Mouse (Mus musculus) cerebellum, adult 2 months (tissue): ENCODE measurements around the gene Olfr522.

ENCODE experiments used
- CTCF ChIP-seq: fragments of 200-500 bp; IDR thresholded peaks from 2 replicates; pipeline ENCODE4 v1.5.1; 2011; ENCODE audit warnings: low read depth, mild to moderate bottlenecking, control low read depth, low read length, moderate library complexity, borderline replicate concordance; ENCODE audit not compliant: insufficient read depth
- POLR2A ChIP-seq: fragments of 200-500 bp; IDR thresholded peaks from 2 replicates; pipeline ENCODE4 v1.6.1; 2011; ENCODE audit warnings: low read length, control low read depth, borderline replicate concordance; ENCODE audit not compliant: insufficient read depth

DNA sequence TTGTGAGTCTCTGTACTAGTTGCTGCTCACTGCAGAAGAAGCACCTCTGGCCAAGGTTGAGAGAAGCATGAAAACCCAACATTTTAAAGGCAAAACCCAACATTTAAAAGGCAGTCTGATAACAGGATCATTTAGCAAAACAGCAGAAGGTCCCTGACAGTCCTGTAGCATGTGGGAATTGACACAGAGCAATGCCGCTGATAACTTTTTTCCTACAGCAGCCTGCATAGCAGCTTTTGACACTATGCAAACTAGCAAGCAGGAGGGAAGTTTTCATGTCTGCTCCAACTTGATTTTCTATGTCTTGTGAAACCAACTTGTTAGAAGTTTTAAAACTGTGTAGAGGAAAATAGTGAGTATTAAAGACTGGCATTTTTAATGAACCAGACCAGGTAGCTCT lies 40.2 kb downstream of the Olfr522 start:
- no peak for TF ChIP-seq CTCF
- no peak for TF ChIP-seq POLR2A
